Mouse (Mus musculus) heart, adult 2 months (tissue): ENCODE data around the gene Frmpd2.

Experiments used
- CTCF ChIP-seq: fragments of 200-600 bp; IDR thresholded peaks from 2 replicates; pipeline ENCODE4 v1.8.1; 2022; ENCODE audit warnings: antibody characterized with exemption, mild to moderate bottlenecking, moderate library complexity
- POLR2A ChIP-seq: fragments of 200-500 bp; IDR thresholded peaks from 2 replicates; pipeline ENCODE4 v1.6.1; 2011; ENCODE audit warnings: mild to moderate bottlenecking, low read depth, low read length, control low read depth; ENCODE audit not compliant: insufficient read depth

DNA sequence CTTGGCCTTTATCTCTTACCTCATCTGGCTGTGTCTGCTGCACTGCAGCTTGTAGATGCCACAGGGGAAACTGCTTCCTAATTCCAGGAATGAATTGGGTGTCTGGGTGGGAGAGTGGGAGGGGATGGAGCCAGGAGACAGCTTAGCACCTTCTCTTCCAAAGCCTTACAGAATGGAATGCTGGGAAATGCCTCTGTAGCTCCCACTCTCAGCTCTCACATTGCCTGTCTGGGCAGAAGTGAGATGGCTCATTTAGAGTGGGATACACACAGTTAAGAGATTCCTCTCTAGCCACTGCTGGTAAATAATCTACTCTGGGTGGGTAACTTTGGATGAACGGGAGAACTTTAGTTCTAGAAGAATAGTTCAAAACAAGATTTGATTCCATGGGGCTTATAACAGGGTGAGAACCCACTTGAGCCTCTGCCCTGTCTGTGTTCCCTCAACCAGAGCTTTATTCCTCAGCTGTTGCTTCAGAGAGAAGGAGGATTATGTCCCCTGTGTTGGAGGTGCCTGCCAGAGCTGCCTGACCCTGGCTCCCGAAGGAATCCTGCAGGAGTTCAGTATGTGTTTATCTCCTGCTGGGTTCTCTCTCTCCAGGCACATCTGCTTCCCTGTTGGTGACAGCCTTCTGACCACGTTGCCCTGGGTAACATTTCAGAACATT is 4.7 kb downstream of the Frmpd2 start:
- TF ChIP-seq CTCF (no peak), POLR2A (no peak)
